Mouse (Mus musculus) cortical plate, adult 2 months (tissue): ENCODE measurements at regions not wholly inside any gene's neighbourhood (a gene's known extent, or its start where the extent isn't known, plus 50 kb on each side); places are given as distances from the start of the nearest gene placed in this dataset.

Source experiments
- H3K27ac ChIP-seq: fragments of 200-500 bp; 2 replicates; pipeline ENCODE4 v1.5.1; 2012; ENCODE audit warnings: low read length, control low read depth, inconsistent platforms; ENCODE audit not compliant: insufficient read depth
- H3K4me1 ChIP-seq: fragments of 200-500 bp; 2 replicates; pipeline ENCODE4 v1.6.1; 2011; ENCODE audit warnings: low read length; ENCODE audit not compliant: control insufficient read depth, insufficient read depth
- H3K4me3 ChIP-seq: fragments of 200-500 bp; 2 replicates; pipeline ENCODE4 v1.5.1; 2011; ENCODE audit warnings: mild to moderate bottlenecking, low read length, control low read depth; ENCODE audit not compliant: insufficient read depth
- CTCF ChIP-seq: fragments of 200-500 bp; IDR thresholded peaks from 2 replicates; pipeline ENCODE4 v1.5.1; 2011; ENCODE audit warnings: mild to moderate bottlenecking, control low read depth, low read length; ENCODE audit not compliant: insufficient read depth; ENCODE audit errors: extremely low read depth
- POLR2A ChIP-seq: fragments of 200-500 bp; IDR thresholded peaks from 2 replicates; pipeline ENCODE4 v1.6.1; 2011; ENCODE audit warnings: mild to moderate bottlenecking, low read length, control low read depth; ENCODE audit not compliant: insufficient read depth; ENCODE audit errors: extremely low read depth

- H3K4me3 ChIP-seq: no peak overlapping the region
- TF ChIP-seq CTCF (no peak), POLR2A (no peak)
- no peak overlapping the region for H3K27ac ChIP-seq
- no peaks in the 10 kb centered on the region for H3K4me1 ChIP-seq
Observed at GRCm38 (mm10) chr3:147121826-147122225, 269.7 kb downstream of the Ttll7 start.

- Histone ChIP-seq H3K27ac (no peak overlapping the region), H3K4me3 (no peak overlapping the region), H3K4me1 (no peaks in the 10 kb centered on the region)
- no peak for TF ChIP-seq POLR2A
Observed at GRCm38 (mm10) chr3:147127740-147128139, 275.6 kb downstream of the Ttll7 start.

GRCm38 (mm10) chr3:147132830-147133229, 280.7 kb downstream of the Ttll7 start:
- no peak overlapping the region for H3K4me3 ChIP-seq
- H3K27ac ChIP-seq: no peak overlapping the region
- TF ChIP-seq CTCF: no peak
- TF ChIP-seq POLR2A: no peak
- no peaks in the 10 kb centered on the region for H3K4me1 ChIP-seq

- no peaks in the 10 kb centered on the region for H3K4me1 ChIP-seq
- no peak overlapping the region for H3K4me3 ChIP-seq
- TF ChIP-seq CTCF (no peak), POLR2A (no peak)
- H3K27ac ChIP-seq: no peak overlapping the region
Observed at GRCm38 (mm10) chr3:147133408-147133807, 281.2 kb downstream of the Ttll7 start.

GRCm38 (mm10) chr3:147140414-147140813, 288.2 kb downstream of the Ttll7 start:
- H3K4me1 ChIP-seq: no peaks in the 10 kb centered on the region
- H3K27ac ChIP-seq: no peak overlapping the region
- no peak overlapping the region for H3K4me3 ChIP-seq
- no peak for TF ChIP-seq POLR2A
- TF ChIP-seq CTCF: no peak

GRCm38 (mm10) chr3:147153456-147153855, 301.3 kb downstream of the Ttll7 start:
- Histone ChIP-seq H3K27ac (no peak overlapping the region), H3K4me1 (no peaks in the 10 kb centered on the region), H3K4me3 (no peak overlapping the region)
- TF ChIP-seq CTCF (no peak), POLR2A (no peak)

- no peak for TF ChIP-seq POLR2A
- TF ChIP-seq CTCF: no peak
- H3K4me1 ChIP-seq: no peaks in the 10 kb centered on the region
- no peak overlapping the region for H3K27ac ChIP-seq
- no peak overlapping the region for H3K4me3 ChIP-seq
Observed at GRCm38 (mm10) chr3:147153998-147154397, 301.8 kb downstream of the Ttll7 start.

GRCm38 (mm10) chr3:147163126-147163525, 311.0 kb downstream of the Ttll7 start:
- Histone ChIP-seq H3K4me3 (no peak overlapping the region), H3K27ac (no peak overlapping the region), H3K4me1 (no peaks in the 10 kb centered on the region)
- TF ChIP-seq CTCF (no peak), POLR2A (no peak)

- no peak for TF ChIP-seq POLR2A
- Histone ChIP-seq H3K4me3 (no peak overlapping the region), H3K4me1 (no peaks in the 10 kb centered on the region), H3K27ac (no peak overlapping the region)
Observed at GRCm38 (mm10) chr3:147163540-147163939, 311.4 kb downstream of the Ttll7 start.

GRCm38 (mm10) chr3:147164931-147165330, 312.8 kb downstream of the Ttll7 start:
- H3K27ac ChIP-seq: no peak overlapping the region
- no peak overlapping the region for H3K4me3 ChIP-seq
- no peaks in the 10 kb centered on the region for H3K4me1 ChIP-seq
- no peak for TF ChIP-seq POLR2A
- TF ChIP-seq CTCF: no peak

- no peaks in the 10 kb centered on the region for H3K4me1 ChIP-seq
- no peak overlapping the region for H3K27ac ChIP-seq
- no peak overlapping the region for H3K4me3 ChIP-seq
- TF ChIP-seq CTCF: no peak
- TF ChIP-seq POLR2A: no peak
Observed at GRCm38 (mm10) chr3:147166555-147166954, 314.4 kb downstream of the Ttll7 start.
